Mouse (Mus musculus): ENCODE measurements around the gene AC124502.3. TPM values are rescaled to one million over a fixed set of nuclear protein-coding genes. Genes with fewer than 3 reads are reported as not detected.

Gene AC124502.3
- polyA plus RNA-seq, 1 experiment from 2014 or later, result 1.9 TPM

- DNase-seq (ENCODE audit: low spot score) (no peak), ATAC-seq (ENCODE audit: low FRiP score) (no peak)
- no peak overlapping the region for H3K9ac ChIP-seq
- no peak overlapping the region for H3K27ac ChIP-seq
- H3K27me3 ChIP-seq (ENCODE audit: control insufficient read depth, insufficient read depth, low read length), result peaks cover 46% of the 10 kb centered on the region
- 60% methylated on average over 17 of the region's 17 CpGs for WGBS
- H3K4me2 ChIP-seq (replicated peaks), result no peak overlapping the region
- H3K4me3 ChIP-seq (replicated peaks; ENCODE audit: low read length), result no peak overlapping the region
- peaks cover 16% of the 10 kb centered on the region for H3K36me3 ChIP-seq (replicated peaks; ENCODE audit: control insufficient read depth, insufficient read depth)
- H3K9me3 ChIP-seq (ENCODE audit: control insufficient read depth, low read length), result no peaks in the 10 kb centered on the region
- H3K4me1 ChIP-seq (replicated peaks; ENCODE audit: control insufficient read depth, insufficient read depth, low read length), result 0 out of 2 replicates have a peak, but pooled peaks cover 8% of the 10 kb centered on the region
These were observed 14.2 kb downstream of the AC124502.3 start for GRCm38 (mm10) chr19:5052853-5053252.

GRCm38 (mm10) chr19:5053909-5054308 lies 15.2 kb downstream of the AC124502.3 start:
- ATAC-seq (ENCODE audit: low FRiP score), result no peak
- peak; percentile 33 for DNase-seq (ENCODE audit: low spot score)

DNA sequence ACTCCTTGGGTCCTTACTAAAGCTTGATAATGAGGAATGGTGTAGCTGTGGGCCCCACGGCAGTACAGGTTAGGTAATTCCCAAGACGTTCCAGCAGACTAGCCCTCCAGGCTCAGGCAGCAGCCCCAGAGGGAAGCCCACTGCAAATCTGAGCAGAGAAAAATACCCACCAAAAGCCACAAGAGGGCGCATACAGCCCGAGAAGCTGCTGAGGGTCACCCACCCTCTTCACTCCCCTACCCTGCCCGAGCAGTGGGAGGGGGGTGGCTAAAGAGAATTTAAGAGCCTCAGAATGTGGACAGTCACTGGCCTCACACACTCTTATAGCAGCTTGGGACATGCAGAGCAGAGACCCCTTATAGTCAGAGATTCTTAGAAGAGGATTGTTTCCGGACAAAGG lies 17.6 kb downstream of the AC124502.3 start:
- Histone ChIP-seq H3K9me3 (ENCODE audit: control insufficient read depth, low read length) (no peaks in the 10 kb centered on the region), H3K36me3 (replicated peaks; ENCODE audit: control insufficient read depth, insufficient read depth) (no peaks in the 10 kb centered on the region), H3K4me3 (replicated peaks; ENCODE audit: low read length) (no peak overlapping the region), H3K9ac (no peak overlapping the region), H3K27ac (no peak overlapping the region), H3K4me1 (replicated peaks; ENCODE audit: control insufficient read depth, insufficient read depth, low read length) (0 out of 2 replicates have a peak, but pooled peaks cover 10% of the 10 kb centered on the region), H3K4me2 (replicated peaks) (no peak overlapping the region), H3K27me3 (ENCODE audit: control insufficient read depth, insufficient read depth, low read length) (peaks cover 28% of the 10 kb centered on the region)
- DNase-seq (ENCODE audit: low spot score) (peak; percentile 75), ATAC-seq (ENCODE audit: low FRiP score) (peak; percentile 22; the same call in 1 of the 2 replicates)
- 17% methylated on average over 6 of the region's 6 CpGs for WGBS

More at GRCm38 (mm10) chr19:5053909-5054308, 15.2 kb downstream of the AC124502.3 start:
- no peak overlapping the region for H3K9ac ChIP-seq
- 17% methylated on average over 9 of the region's 9 CpGs for WGBS
- H3K9me3 ChIP-seq (ENCODE audit: control insufficient read depth, low read length), result no peaks in the 10 kb centered on the region
- no peak overlapping the region for H3K4me2 ChIP-seq (replicated peaks)
- 0 out of 2 replicates have a peak, but pooled peaks cover 8% of the 10 kb centered on the region for H3K4me1 ChIP-seq (replicated peaks; ENCODE audit: control insufficient read depth, insufficient read depth, low read length)
- H3K4me3 ChIP-seq (replicated peaks; ENCODE audit: low read length), result no peak overlapping the region
- H3K27ac ChIP-seq, result no peak overlapping the region
- peaks cover 7% of the 10 kb centered on the region for H3K36me3 ChIP-seq (replicated peaks; ENCODE audit: control insufficient read depth, insufficient read depth)
- H3K27me3 ChIP-seq (ENCODE audit: control insufficient read depth, insufficient read depth, low read length), result peaks cover 46% of the 10 kb centered on the region

GRCm38 (mm10) chr19:5057876-5058775 lies 19.4 kb downstream of the AC124502.3 start:
- 30% methylated on average over 16 of the region's 16 CpGs for WGBS
- Histone ChIP-seq H3K27ac (no peak overlapping the region), H3K27me3 (ENCODE audit: control insufficient read depth, insufficient read depth, low read length) (peaks cover 9% of the 10 kb centered on the region), H3K4me3 (replicated peaks; ENCODE audit: low read length) (no peak overlapping the region), H3K36me3 (replicated peaks; ENCODE audit: control insufficient read depth, insufficient read depth) (no peaks in the 10 kb centered on the region), H3K9me3 (ENCODE audit: control insufficient read depth, low read length) (no peaks in the 10 kb centered on the region), H3K4me1 (replicated peaks; ENCODE audit: control insufficient read depth, insufficient read depth, low read length) (0 out of 2 replicates have a peak, but pooled peaks cover 10% of the 10 kb centered on the region), H3K4me2 (replicated peaks) (no peak overlapping the region), H3K9ac (no peak overlapping the region)
- no peak for DNase-seq (ENCODE audit: low spot score)
- ATAC-seq (ENCODE audit: low FRiP score), result no peak

DNA sequence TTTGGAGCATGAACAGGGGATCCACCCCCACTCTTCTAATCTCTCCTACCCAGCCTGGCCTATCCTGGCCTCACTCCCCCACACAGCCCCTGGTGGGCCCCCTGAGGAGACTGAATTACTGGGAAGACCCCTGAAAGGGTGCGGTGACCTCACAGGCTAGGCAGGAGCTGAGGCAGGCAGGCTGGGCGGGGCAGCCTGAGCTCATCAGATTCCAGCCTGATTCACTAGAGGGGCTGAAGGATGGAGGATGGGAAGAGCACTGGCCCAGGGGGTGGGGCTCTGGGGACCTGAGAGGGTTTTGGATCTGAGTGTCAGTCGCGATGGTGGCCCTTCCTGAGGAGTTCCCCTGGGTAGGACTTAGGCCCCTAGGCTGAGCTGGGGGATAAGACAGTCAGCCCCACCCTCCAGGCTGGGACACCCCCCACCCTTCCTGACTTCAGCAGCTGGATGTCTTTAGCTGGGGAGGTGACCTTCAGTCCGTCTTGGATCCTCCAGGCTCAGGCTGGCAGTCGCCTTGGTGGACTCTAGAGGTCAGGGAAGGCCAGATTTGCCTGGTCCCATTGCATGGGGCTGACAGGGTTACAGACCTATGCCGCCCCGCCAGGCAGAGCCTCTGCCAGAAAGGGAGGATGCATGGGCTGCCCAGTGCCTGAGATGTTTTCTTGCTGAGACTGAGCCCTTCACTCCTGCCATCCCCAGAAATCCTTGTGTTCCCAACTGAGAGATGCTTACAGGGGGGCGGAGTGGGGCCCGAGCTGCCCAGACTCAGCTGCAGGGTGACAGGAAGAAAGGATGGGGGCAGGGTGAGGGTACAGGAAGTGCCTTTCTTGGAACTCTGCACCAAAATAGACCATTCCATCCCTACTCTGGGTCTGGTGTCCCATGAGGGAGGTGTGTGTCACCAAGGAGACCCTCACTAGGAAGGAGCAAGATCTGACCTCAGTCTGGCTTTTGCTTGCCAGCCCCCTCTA lies 20.4 kb downstream of the AC124502.3 start:
- 0 out of 2 replicates have a peak, but pooled peaks cover 10% of the 10 kb centered on the region for H3K4me1 ChIP-seq (replicated peaks; ENCODE audit: control insufficient read depth, insufficient read depth, low read length)
- H3K36me3 ChIP-seq (replicated peaks; ENCODE audit: control insufficient read depth, insufficient read depth), result no peaks in the 10 kb centered on the region
- H3K4me3 ChIP-seq (replicated peaks; ENCODE audit: low read length), result no peak overlapping the region
- 14% methylated on average over 10 of the region's 10 CpGs for WGBS
- no peak overlapping the region for H3K4me2 ChIP-seq (replicated peaks)
- no peak for ATAC-seq (ENCODE audit: low FRiP score)
- DNase-seq (ENCODE audit: low spot score), result no peak
- no peaks in the 10 kb centered on the region; the same call in 1 of the 2 replicates for H3K27me3 ChIP-seq (ENCODE audit: control insufficient read depth, insufficient read depth, low read length)
- no peak overlapping the region; the same call in 1 of the 2 replicates for H3K9ac ChIP-seq
- H3K9me3 ChIP-seq (ENCODE audit: control insufficient read depth, low read length), result no peaks in the 10 kb centered on the region
- no peak overlapping the region for H3K27ac ChIP-seq

DNA sequence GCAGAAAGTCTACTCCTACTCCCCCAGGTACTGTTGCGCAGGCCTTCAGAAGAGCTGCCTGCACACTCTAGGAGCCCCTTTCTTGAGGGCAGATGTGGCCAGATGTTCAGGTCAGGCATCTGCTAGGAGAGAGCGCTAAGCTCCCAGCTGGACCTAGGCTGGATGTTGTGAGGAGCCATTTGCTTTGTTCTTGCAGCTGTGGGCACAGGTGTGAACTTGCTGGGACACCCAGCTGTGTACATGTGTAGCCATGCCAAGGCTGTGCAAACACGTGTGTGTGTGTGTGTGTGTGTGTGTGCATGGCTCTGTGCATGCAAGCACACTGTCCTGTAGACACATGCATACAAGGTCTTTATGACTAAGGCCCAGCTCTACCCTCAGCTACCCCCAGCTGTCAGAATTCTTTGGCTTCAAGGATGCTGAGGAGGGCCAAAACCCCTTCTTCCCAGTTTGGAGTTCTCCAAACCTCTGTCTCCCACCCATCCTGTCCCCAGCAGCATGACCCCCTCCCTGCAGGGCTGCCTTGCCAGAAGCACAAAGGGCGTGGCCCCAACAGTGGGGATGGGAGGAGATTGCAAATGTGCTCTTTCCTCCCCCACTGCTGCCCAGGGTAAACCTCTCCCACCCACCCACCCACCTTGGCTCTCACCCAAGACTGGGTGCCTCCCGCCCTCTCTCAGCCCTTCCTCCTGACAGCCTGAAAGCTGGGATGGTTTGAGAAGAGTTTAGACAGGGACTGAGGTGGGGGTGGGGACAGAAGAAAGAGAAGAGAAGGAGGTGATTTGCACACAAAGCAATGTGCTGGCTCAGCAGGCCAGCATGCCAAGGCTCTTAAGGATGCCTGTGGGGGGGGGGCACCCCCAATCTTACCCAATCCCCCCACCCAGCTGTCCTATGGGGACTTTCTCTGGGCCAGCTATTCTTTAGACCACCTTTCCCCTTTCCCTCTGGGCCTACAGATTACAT lies 22.0 kb downstream of the AC124502.3 start:
- no peak overlapping the region for H3K9ac ChIP-seq
- H3K36me3 ChIP-seq (replicated peaks; ENCODE audit: control insufficient read depth, insufficient read depth), result no peaks in the 10 kb centered on the region
- no peak overlapping the region for H3K4me2 ChIP-seq (replicated peaks)
- WGBS, result 32% methylated on average over 5 of the region's 5 CpGs
- no peaks in the 10 kb centered on the region; the same call in 1 of the 2 replicates for H3K27me3 ChIP-seq (ENCODE audit: control insufficient read depth, insufficient read depth, low read length)
- DNase-seq (ENCODE audit: low spot score) (no peak), ATAC-seq (ENCODE audit: low FRiP score) (no peak)
- no peak overlapping the region for H3K4me3 ChIP-seq (replicated peaks; ENCODE audit: low read length)
- no peak overlapping the region for H3K27ac ChIP-seq
- H3K9me3 ChIP-seq (ENCODE audit: control insufficient read depth, low read length), result no peaks in the 10 kb centered on the region
- H3K4me1 ChIP-seq (replicated peaks; ENCODE audit: control insufficient read depth, insufficient read depth, low read length), result 0 out of 2 replicates have a peak, but pooled peaks cover 10% of the 10 kb centered on the region

GRCm38 (mm10) chr19:5062041-5062440 lies 23.4 kb downstream of the AC124502.3 start:
- Histone ChIP-seq H3K27ac (no peak overlapping the region), H3K4me1 (replicated peaks; ENCODE audit: control insufficient read depth, insufficient read depth, low read length) (peaks cover 13% of the 10 kb centered on the region; the same call in 1 of the 2 replicates), H3K9me3 (ENCODE audit: control insufficient read depth, low read length) (no peaks in the 10 kb centered on the region), H3K4me3 (replicated peaks; ENCODE audit: low read length) (no peak overlapping the region), H3K36me3 (replicated peaks; ENCODE audit: control insufficient read depth, insufficient read depth) (no peaks in the 10 kb centered on the region), H3K27me3 (ENCODE audit: control insufficient read depth, insufficient read depth, low read length) (peaks cover 3% of the 10 kb centered on the region), H3K9ac (no peak overlapping the region), H3K4me2 (replicated peaks) (no peak overlapping the region)
- no peak for DNase-seq (ENCODE audit: low spot score)
- WGBS, result 89% methylated on average over 5 of the region's 5 CpGs
- no peak for ATAC-seq (ENCODE audit: low FRiP score)

- no peaks in the 10 kb centered on the region for H3K36me3 ChIP-seq (replicated peaks; ENCODE audit: control insufficient read depth, insufficient read depth)
- no peak overlapping the region for H3K4me3 ChIP-seq (replicated peaks; ENCODE audit: low read length)
- WGBS, result 89% methylated on average over 6 of the region's 6 CpGs
- peaks cover 7% of the 10 kb centered on the region for H3K27me3 ChIP-seq (ENCODE audit: control insufficient read depth, insufficient read depth, low read length)
- DNase-seq (ENCODE audit: low spot score), result no peak
- H3K27ac ChIP-seq, result no peak overlapping the region
- no peak overlapping the region for H3K9ac ChIP-seq
- no peak for ATAC-seq (ENCODE audit: low FRiP score)
- peaks cover 15% of the 10 kb centered on the region; the same call in 1 of the 2 replicates for H3K4me1 ChIP-seq (replicated peaks; ENCODE audit: control insufficient read depth, insufficient read depth, low read length)
- H3K4me2 ChIP-seq (replicated peaks), result no peak overlapping the region
- H3K9me3 ChIP-seq (ENCODE audit: control insufficient read depth, low read length), result no peaks in the 10 kb centered on the region
These were observed 23.8 kb downstream of the AC124502.3 start for GRCm38 (mm10) chr19:5062446-5062845.
